Mouse (Mus musculus) embryonic facial prominence, embryonic 10.5 days (tissue): ENCODE results near the gene St6galnac5. TPM values are rescaled to one million over a fixed set of nuclear protein-coding genes. Genes with fewer than 3 reads are reported as not detected.
A peak's percentile ranks its signal among the peaks of the same experiment; 100 is the strongest.

Experiments
- DNase-seq: peaks from one replicate; pipeline ENCODE4 v3.0.0-alpha.2; 2017; ENCODE audit warnings: low spot score
- H3K27ac ChIP-seq: fragments of 300-500 bp; sonication (generic); replicated peaks from 2 replicates; pipeline ENCODE4 v1.5.1; 2016; ENCODE audit warnings: mild to moderate bottlenecking
- H3K27me3 ChIP-seq: fragments of 300-500 bp; sonication (generic); replicated peaks from 2 replicates; pipeline ENCODE4 v1.6.1; 2016; ENCODE audit warnings: low read depth, mild to moderate bottlenecking; ENCODE audit not compliant: poor library complexity, severe bottlenecking
- H3K36me3 ChIP-seq: fragments of 300-500 bp; sonication (generic); replicated peaks from 2 replicates; pipeline ENCODE4 v1.6.1; 2016; ENCODE audit warnings: mild to moderate bottlenecking, moderate library complexity
- H3K4me1 ChIP-seq: fragments of 300-500 bp; sonication (generic); 2 replicates; pipeline ENCODE4 v1.6.1; 2016
- H3K4me3 ChIP-seq: fragments of 300-500 bp; sonication (generic); 2 replicates; pipeline ENCODE4 v1.5.1; 2016; ENCODE audit warnings: mild to moderate bottlenecking, moderate library complexity
- H3K9me3 ChIP-seq: fragments of 300-500 bp; sonication (generic); 2 replicates; pipeline ENCODE4 v1.6.1; 2016; ENCODE audit warnings: mild to moderate bottlenecking
- WGBS: fragments of 180-500 bp; shearing (Covaris S2); methylation state at CpG from one replicate; pipeline ENCODE4 v1.1.7; 2016; 5-methylcytosine and 5-hydroxymethylcytosine counted together
- polyA plus RNA-seq: library from polyadenylated mRNA; unstranded; fragments of >200 nt; fragmentation: Nextera tagmentation; extraction: Ambion mirVana; gene quantifications from 2 replicates; pipeline ENCODE4 v1.2.1, GENCODE M21; 2016

The St6galnac5 gene
- polyA plus RNA-seq, 1 experiment from 2014 or later, result 2.0 TPM

- no peaks in the 10 kb centered on the region for H3K36me3 ChIP-seq
- H3K4me1 ChIP-seq, result peaks cover 9% of the 10 kb centered on the region; the same call in 1 of the 2 replicates
- H3K27me3 ChIP-seq, result no peaks in the 10 kb centered on the region
- 82% methylated on average over 3 of the region's 3 CpGs for WGBS
- H3K27ac ChIP-seq, result no peak overlapping the region
- H3K9me3 ChIP-seq, result no peaks in the 10 kb centered on the region
- no peak overlapping the region for H3K4me3 ChIP-seq
- no peak for DNase-seq
These were observed 139.4 kb downstream of the St6galnac5 start for GRCm38 (mm10) chr3:152842648-152843047.

DNA sequence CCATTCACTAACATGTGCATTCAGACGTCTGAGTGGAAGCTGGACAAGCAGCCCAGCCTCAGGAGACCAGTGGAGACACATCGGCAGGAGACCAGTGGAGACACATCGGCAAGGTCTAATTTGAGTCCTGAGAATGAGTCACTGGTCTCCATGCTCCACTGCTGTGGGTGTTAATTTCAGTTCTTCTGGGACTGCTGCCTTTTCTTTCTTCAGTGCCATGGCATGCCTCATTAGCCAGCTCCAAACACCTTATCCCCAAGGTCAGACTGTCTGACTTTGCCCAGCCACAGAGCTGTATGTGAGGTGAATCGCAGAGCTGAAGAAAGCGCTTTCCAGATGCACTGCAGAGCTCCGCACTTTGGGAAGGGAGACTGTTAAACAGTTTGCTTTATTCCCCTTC lies 140.8 kb downstream of the St6galnac5 start:
- H3K4me1 ChIP-seq, result 0 out of 2 replicates have a peak, but pooled peaks cover 6% of the 10 kb centered on the region
- no peaks in the 10 kb centered on the region for H3K36me3 ChIP-seq
- no peak for DNase-seq
- no peaks in the 10 kb centered on the region for H3K27me3 ChIP-seq
- no peak overlapping the region for H3K4me3 ChIP-seq
- no peaks in the 10 kb centered on the region for H3K9me3 ChIP-seq
- 90% methylated on average over 6 of the region's 6 CpGs for WGBS
- H3K27ac ChIP-seq, result no peak overlapping the region

- 91% methylated on average over 1 of the region's 1 CpGs for WGBS
- DNase-seq, result no peak
- H3K9me3 ChIP-seq, result no peaks in the 10 kb centered on the region
- no peak overlapping the region for H3K27ac ChIP-seq
- H3K4me3 ChIP-seq, result no peak overlapping the region
- 0 out of 2 replicates have a peak, but pooled peaks cover 6% of the 10 kb centered on the region for H3K4me1 ChIP-seq
- H3K27me3 ChIP-seq, result no peaks in the 10 kb centered on the region
- H3K36me3 ChIP-seq, result no peaks in the 10 kb centered on the region
These were observed 144.1 kb downstream of the St6galnac5 start for GRCm38 (mm10) chr3:152837938-152838337.

GRCm38 (mm10) chr3:152837407-152837806 lies 144.6 kb downstream of the St6galnac5 start:
- H3K27ac ChIP-seq, result no peak overlapping the region
- H3K9me3 ChIP-seq, result no peaks in the 10 kb centered on the region
- no peak for DNase-seq
- H3K4me1 ChIP-seq, result 0 out of 2 replicates have a peak, but pooled peaks cover 6% of the 10 kb centered on the region
- 83% methylated on average over 2 of the region's 2 CpGs for WGBS
- no peaks in the 10 kb centered on the region for H3K36me3 ChIP-seq
- no peaks in the 10 kb centered on the region for H3K27me3 ChIP-seq
- H3K4me3 ChIP-seq, result no peak overlapping the region

GRCm38 (mm10) chr3:152832436-152832835 lies 149.6 kb downstream of the St6galnac5 start:
- 95% methylated on average over 4 of the region's 4 CpGs for WGBS
- DNase-seq, result no peak
- no peak overlapping the region for H3K4me3 ChIP-seq

DNA sequence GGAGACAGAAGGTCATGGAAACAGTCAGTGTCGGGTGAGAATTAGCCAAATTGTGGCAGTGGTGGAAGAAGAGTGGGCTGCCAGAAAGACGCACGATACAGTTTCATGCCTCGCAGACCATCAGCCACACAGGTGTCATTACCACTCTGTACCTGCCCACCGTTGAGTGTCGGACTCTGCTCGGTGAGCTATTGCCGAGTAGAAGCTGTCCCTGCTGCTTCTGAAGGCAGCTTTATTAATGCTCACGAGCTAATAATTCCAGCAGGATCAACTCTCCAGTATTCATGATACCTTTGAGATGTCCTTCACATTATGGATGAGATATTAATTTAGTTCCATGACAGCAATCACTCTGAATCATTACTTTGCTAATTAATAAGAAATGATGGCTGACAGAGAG lies 150.1 kb downstream of the St6galnac5 start:
- peaks cover 9% of the 10 kb centered on the region for H3K4me1 ChIP-seq
- H3K9me3 ChIP-seq, result no peaks in the 10 kb centered on the region
- no peak overlapping the region for H3K27ac ChIP-seq
- H3K27me3 ChIP-seq, result no peaks in the 10 kb centered on the region
- DNase-seq, result no peak
- no peaks in the 10 kb centered on the region for H3K36me3 ChIP-seq
- 91% methylated on average over 9 of the region's 9 CpGs for WGBS
- no peak overlapping the region for H3K4me3 ChIP-seq

More at GRCm38 (mm10) chr3:152832436-152832835, 149.6 kb downstream of the St6galnac5 start:
- Histone ChIP-seq H3K27ac (no peak overlapping the region), H3K27me3 (no peaks in the 10 kb centered on the region), H3K4me1 (peaks cover 9% of the 10 kb centered on the region), H3K36me3 (no peaks in the 10 kb centered on the region), H3K9me3 (no peaks in the 10 kb centered on the region)

- Histone ChIP-seq H3K36me3 (no peaks in the 10 kb centered on the region), H3K27me3 (no peaks in the 10 kb centered on the region), H3K4me3 (no peak overlapping the region), H3K27ac (no peak overlapping the region), H3K4me1 (peaks cover 9% of the 10 kb centered on the region), H3K9me3 (no peaks in the 10 kb centered on the region)
- WGBS, result 86% methylated on average over 3 of the region's 3 CpGs
- no peak for DNase-seq
These were observed 150.7 kb downstream of the St6galnac5 start for GRCm38 (mm10) chr3:152831377-152831776.

DNA sequence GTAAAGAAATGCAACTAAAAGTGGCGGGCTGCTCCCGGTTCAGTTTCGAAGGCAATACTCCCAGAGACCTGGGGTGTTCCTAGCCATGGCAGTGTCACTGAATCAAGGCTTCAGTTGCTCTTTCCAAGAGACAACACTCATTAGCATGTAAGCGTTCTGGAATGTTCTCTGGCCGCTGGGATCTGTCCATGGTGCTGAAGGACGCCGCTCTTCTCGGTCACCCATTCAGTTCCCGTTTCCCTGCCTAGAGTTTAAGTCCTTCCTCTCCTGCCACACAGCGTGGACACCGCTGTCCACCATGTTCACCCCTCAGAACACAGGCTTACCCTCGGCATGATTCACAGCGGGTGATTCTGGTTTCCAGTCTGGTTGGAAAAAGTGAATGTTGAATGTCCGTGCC lies 160.8 kb downstream of the St6galnac5 start:
- Histone ChIP-seq H3K4me3 (no peak overlapping the region), H3K9me3 (no peaks in the 10 kb centered on the region), H3K4me1 (no peaks in the 10 kb centered on the region), H3K27ac (no peak overlapping the region), H3K27me3 (no peaks in the 10 kb centered on the region), H3K36me3 (no peaks in the 10 kb centered on the region)
- 66% methylated on average over 14 of the region's 14 CpGs for WGBS
- peak; percentile 81 for DNase-seq

DNA sequence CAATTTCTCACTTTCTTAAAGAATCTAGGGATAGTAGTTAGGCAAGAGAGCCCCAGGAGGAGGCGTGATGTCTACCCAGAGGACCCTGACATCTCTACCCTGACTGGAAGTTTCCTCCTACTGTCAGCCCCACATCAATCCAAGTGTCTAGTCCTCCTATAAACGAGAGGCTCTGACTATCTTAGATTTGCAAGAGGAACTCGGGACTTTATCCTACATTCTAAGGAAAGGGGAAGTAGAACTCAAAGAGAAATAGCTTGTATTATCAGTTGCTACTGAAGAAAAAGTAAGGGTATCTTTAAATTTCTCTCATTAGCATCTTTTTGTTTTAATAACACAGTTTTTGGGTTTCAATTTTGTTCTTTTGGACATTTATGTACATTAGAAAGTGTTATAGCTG lies 161.6 kb downstream of the St6galnac5 start:
- 80% methylated on average over 3 of the region's 3 CpGs for WGBS
- no peak overlapping the region for H3K4me3 ChIP-seq
- H3K27me3 ChIP-seq, result no peaks in the 10 kb centered on the region
- H3K27ac ChIP-seq, result no peak overlapping the region
- no peaks in the 10 kb centered on the region for H3K36me3 ChIP-seq
- no peaks in the 10 kb centered on the region for H3K4me1 ChIP-seq
- H3K9me3 ChIP-seq, result no peaks in the 10 kb centered on the region
- DNase-seq, result no peak

DNA sequence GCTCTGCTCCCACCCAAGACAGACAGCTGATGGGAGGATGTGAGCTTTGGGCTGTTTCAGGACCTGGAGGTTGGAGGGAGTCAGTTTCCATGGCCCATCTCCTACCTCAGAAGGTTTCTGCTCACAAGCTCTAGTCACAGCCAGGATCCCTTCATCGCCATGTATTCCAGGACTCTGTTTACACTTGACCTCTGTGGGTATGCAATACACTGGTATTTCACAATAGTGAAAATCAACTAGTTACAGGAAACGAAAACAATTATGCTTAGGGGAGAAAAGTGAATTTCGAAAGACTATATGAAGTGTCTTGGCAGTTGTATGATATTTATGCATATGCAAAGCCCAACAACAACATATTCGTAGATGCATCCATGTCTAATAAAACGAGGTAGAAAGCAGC lies 166.9 kb downstream of the St6galnac5 start:
- Histone ChIP-seq H3K9me3 (no peaks in the 10 kb centered on the region), H3K27ac (no peak overlapping the region), H3K36me3 (no peaks in the 10 kb centered on the region), H3K4me3 (no peak overlapping the region), H3K27me3 (no peaks in the 10 kb centered on the region), H3K4me1 (no peaks in the 10 kb centered on the region)
- no peak for DNase-seq
- WGBS, result 91% methylated on average over 5 of the region's 5 CpGs

DNA sequence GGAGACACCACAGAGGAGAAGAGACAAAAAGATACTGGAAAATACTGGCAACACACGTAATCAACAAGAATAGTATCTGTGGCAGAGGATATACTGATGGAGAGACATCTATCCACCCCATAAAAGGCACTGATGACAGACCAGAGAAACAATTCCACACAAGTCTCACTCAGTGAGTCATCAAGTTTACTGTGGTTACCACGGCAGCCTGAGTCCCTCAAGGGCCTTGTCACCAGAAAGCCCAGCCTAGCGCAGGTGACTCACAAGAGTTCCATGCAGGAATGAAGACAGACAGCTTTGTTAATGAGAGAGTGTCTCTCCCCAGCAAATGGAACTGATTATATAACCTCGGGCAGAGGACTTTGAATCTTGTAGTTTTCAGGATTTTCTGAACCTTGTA lies 168.1 kb downstream of the St6galnac5 start:
- DNase-seq, result no peak
- Histone ChIP-seq H3K27ac (no peak overlapping the region), H3K4me3 (no peak overlapping the region), H3K36me3 (no peaks in the 10 kb centered on the region), H3K9me3 (no peaks in the 10 kb centered on the region), H3K27me3 (no peaks in the 10 kb centered on the region), H3K4me1 (no peaks in the 10 kb centered on the region)
- WGBS, result 74% methylated on average over 4 of the region's 4 CpGs

GRCm38 (mm10) chr3:152799738-152800431 lies 182.2 kb downstream of the St6galnac5 start:
- WGBS, result 84% methylated on average over 9 of the region's 9 CpGs
- Histone ChIP-seq H3K27ac (no peak overlapping the region), H3K27me3 (no peaks in the 10 kb centered on the region), H3K4me1 (peaks cover 12% of the 10 kb centered on the region), H3K36me3 (no peaks in the 10 kb centered on the region), H3K4me3 (no peak overlapping the region), H3K9me3 (peaks cover 3% of the 10 kb centered on the region)
- DNase-seq, result peak; percentile 29

DNA sequence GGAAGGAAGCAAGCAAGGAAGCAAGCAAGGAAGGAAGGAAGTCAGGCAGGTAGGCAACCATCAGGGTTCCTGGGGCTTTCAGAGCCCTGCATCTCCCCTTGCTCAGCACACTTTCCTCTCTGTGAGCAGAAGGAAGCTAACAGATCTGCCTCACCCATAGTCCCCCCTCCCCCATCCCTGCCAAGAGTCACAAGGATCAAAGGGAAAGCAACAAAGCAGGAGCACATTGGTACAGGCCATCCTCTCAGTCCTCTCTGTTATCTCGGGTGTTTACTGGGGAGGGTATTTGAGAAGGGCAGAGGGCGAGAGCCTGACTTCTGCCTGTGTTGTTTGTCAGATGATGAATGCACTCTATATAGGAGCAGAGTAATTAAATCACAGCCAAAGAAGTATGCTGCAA lies 184.7 kb downstream of the St6galnac5 start:
- 23% methylated on average over 2 of the region's 2 CpGs for WGBS
- peaks cover 3% of the 10 kb centered on the region for H3K9me3 ChIP-seq
- H3K27ac ChIP-seq, result no peak overlapping the region
- DNase-seq, result no peak
- peaks cover 12% of the 10 kb centered on the region for H3K4me1 ChIP-seq
- H3K36me3 ChIP-seq, result no peaks in the 10 kb centered on the region
- H3K27me3 ChIP-seq, result no peaks in the 10 kb centered on the region
- H3K4me3 ChIP-seq, result no peak overlapping the region
